Mouse (Mus musculus): ENCODE results near the gene Golga3.
A peak's percentile ranks its signal among the peaks of the same experiment; 100 is the strongest.

The Golga3 gene

DNA sequence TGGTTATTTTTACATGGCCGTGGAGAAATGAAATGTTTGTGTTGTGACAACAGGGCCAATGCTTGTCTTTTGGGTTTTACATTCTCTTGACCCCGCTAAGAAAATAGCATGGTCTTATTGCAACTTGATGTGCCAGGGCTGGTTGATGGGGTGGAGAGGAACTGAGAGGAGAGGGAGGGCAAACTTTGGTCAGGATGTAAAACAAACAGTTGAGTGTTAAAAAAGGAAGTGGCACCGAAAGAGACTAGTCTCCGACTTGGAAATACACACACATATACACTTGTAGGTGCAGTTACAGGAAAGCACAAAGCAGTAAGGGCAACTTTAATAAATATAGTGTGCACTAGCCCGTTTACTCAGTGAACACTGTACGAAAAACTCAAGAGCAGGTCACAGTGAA lies 55.8 kb downstream of the Golga3 start:
- DNase-seq: no peak

DNA sequence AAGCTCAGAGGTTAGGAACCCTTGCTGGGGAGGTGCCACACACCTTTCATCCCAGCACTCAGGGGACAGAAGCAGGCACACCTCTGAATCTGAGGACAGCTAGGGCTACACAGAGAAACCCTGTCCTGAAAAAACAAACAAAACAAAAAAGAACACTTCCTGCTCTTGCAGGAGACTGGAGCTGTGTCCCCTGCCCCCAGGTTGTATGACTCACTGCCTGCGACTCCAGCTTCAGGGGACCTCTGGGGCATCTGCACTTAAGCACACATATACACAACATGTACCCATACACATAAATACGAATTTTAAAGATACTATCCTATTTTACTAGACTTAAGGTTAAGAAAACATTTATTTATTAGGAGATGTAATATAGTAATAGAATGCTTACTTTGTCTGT lies 67.6 kb downstream of the Golga3 start:
- DNase-seq: no peak

DNA sequence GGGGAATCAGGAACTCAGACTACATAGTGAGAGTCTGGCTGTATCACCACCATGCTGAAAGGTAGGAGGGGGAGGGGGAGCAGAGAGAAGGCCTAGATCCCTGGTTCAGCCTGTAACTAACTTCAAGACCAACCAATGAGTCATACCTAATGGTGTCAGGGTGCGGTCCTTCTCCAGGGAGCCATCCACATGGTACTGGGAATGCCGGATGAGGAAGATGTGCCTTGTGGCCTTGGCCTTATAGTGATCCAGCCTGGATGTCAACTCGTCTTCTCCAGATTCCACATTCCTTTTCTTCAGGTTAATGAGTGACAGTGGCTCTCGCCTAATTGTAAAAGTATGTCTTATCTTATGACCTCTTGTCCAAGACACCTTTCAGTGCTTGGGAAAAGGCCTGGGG lies 90.4 kb downstream of the Golga3 start:
- no peak for DNase-seq

DNA sequence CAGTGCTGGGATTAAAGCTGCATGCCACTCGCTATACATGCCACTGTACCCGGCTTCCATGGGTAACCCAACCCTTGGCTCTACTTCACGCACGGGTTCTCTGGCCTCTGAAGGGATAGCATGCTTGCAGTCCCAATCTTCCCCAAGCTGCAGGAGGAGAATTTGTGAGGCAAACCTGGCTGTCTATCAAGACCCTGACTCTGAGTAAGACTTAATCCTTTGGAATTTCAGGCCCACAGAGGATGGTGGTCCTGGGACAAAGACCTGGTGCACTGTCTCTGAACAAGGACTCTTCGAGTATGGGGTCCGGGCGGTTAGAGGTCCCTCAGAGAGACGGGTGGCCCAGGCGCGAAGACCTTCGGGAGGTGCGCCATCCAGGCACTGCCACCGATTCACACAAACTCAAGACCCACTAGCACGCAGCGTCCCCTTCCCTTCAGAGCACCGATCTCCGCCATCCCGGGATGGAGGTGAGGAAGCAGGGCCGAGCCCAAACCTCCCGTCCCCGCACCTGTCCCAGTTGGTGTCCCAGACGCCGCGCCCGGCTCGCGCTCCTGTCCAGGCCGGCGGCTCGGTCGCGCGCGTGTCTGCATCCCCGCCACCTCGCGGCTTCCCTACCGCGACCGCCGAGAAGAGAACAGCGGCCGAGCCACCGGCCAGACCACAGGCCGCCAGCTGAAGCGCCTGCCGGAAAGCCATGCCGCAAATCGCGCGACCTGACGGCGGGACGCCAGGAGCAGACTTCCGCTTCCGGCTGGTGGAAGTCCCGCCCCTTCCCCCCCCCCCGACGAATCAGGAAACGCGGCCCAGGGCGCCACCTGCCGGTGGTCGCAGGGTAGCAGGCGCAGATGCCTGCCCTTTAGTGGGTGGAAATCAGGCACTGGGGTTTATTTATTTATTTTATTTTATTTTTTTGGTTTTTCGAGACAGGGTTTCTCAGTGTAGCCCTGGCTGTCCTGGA lies 92.9 kb downstream of the Golga3 start, which contains the start of gene Pgam5:
Gene Pgam5, minus strand, starts transcription at position 773 of the 961 bp plus-strand sequence.
- peak; percentile 85 for DNase-seq

DNA sequence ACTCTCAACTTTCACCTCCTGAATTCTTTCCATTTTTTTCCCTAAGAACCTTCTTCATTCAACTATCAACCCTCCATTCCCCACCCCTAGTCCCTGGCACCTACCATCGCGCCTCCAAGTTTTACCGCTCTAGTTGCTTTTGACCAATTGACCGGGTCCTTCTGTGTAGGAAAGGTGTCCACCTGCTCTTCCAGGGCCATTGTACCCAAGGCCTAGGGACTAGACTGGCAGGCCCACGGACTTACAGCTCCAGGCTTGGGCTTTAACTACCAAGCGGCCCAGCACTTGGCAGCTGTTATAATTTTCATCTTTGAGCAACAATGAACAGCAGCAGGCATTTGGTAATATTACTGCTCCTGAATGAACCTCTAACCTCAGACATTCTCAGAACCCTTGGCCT lies 93.7 kb downstream of the Golga3 start:
- DNase-seq: peak; percentile 11

DNA sequence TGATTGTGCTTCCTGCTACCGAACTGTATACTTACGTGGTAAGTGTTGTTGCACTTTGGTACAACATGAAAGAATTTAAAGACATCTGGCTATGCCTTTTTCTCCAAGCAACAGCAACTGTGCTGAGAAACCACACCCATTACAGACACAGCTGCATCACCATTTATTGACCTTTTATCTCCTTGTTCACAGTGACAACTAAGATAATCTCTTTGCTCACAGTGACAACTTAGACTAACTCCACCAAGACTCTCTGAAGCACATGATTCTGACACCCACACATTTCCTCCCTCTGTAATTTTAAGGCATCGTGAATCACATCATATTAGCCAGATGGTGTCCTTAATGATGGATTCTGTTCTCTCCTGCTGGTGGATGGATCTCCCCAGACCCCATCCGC lies 97.6 kb downstream of the Golga3 start:
- DNase-seq: no peak

DNA sequence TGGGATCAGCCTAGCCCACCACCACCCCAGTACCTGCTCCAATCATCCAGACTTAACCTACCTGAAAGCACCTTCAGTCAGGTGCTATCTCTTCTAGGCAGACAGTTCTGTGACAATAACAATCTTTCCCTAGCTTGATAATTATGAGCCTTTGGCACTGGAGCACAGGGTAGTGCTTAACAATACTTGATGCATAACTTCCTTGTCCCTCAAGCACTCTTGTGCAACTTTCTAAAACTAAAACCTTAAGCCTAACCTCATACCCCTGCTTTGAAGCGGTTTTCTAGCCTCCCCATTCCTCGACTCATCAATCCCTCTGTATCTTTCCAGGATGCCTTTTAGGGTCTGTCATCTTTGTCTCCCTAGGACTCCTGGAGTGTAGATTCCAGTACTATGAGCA lies 98.3 kb downstream of the Golga3 start:
- no peak for DNase-seq

Data from cerebellum, adult 8-10 months (tissue).